23 mouse cellular contexts compared by ENCODE assay signal in genomic region chrX:36533744-36534143, GRCm38 (mm10). TPM values are rescaled to one million over a fixed set of nuclear protein-coding genes. Genes with fewer than 3 reads are reported as not detected.
DNase-seq lines count a peak whose midpoint lies in the region; ATAC-seq and TF ChIP-seq lines count a peak whose summit lies in the region.
"Had no signal": no experiment of that assay in that cellular context is flagged by ENCODE, and none has a peak within 500 bp of the region (broad histone marks: within the 10 kb centered on the region; RNA-seq: fewer than 3 reads in every experiment).

No protein-coding gene starts in this region.

- H3K9me3 ChIP-seq in intestine, postnatal 0 days (ENCODE audit: control insufficient read depth) = no peaks in the 10 kb centered on the region
- H3K9me3 ChIP-seq: embryonic facial prominence, embryonic 10.5 days; forebrain, embryonic 13.5 days; heart, embryonic 12.5 days; hindbrain, embryonic 10.5 days had no signal

- H3K27ac ChIP-seq in intestine, postnatal 0 days (ENCODE audit: low read depth, low read length) = 0 out of 2 replicates have a peak overlapping the region, but pooled peaks have one; percentile 46
- H3K27ac ChIP-seq: embryonic facial prominence, embryonic 10.5 days; forebrain, embryonic 13.5 days; hindbrain, embryonic 10.5 days; hindbrain, embryonic 14.5 days had no signal

- H3K36me3 ChIP-seq in intestine, postnatal 0 days (ENCODE audit: control insufficient read depth, insufficient read depth) = no peaks in the 10 kb centered on the region
- H3K36me3 ChIP-seq: embryonic facial prominence, embryonic 10.5 days; heart, embryonic 12.5 days; hindbrain, embryonic 10.5 days had no signal

- H3K4me2 ChIP-seq in intestine, postnatal 0 days (replicated peaks; ENCODE audit: low read depth) = peak overlapping the region; percentile 48
- H3K4me2 ChIP-seq: forebrain, embryonic 13.5 days; heart, embryonic 12.5 days; hindbrain, embryonic 14.5 days had no signal

- WGBS in intestine, postnatal 0 days = 44% methylated on average over 4 of the region's 4 CpGs

- no peak for TF ChIP-seq CTCF in intestine, postnatal 0 days (IDR thresholded peaks at IDR 0.05; ENCODE audit: low read depth)

- H3K4me1 ChIP-seq in intestine, postnatal 0 days (replicated peaks; ENCODE audit: control insufficient read depth, insufficient read depth, low read length) = no peaks in the 10 kb centered on the region
- H3K4me1 ChIP-seq: embryonic facial prominence, embryonic 10.5 days; forebrain, embryonic 13.5 days; heart, embryonic 12.5 days; hindbrain, embryonic 10.5 days had no signal

- peak overlapping the region; percentile 23; the same call in 1 of the 2 replicates for H3K4me3 ChIP-seq in intestine, postnatal 0 days (ENCODE audit: low read depth, low read length)
- H3K4me3 ChIP-seq: embryonic facial prominence, embryonic 10.5 days; forebrain, embryonic 13.5 days; heart, embryonic 12.5 days; hindbrain, embryonic 10.5 days had no signal

- peak; percentile 20 for DNase-seq in adrenal gland, adult 2 months
- no peak for DNase-seq in adrenal gland, postnatal 10 days
- DNase-seq in kidney, postnatal 14 days = peak; percentile 3
- DNase-seq in kidney, adult 18-20 months = no peak
- peak; percentile 2 for DNase-seq in NIH3T3 (ENCODE audit: low read depth)

- H3K27me3 ChIP-seq in intestine, postnatal 0 days (replicated peaks; ENCODE audit: control insufficient read depth, insufficient read depth, low read length) = no peaks in the 10 kb centered on the region
- H3K27me3 ChIP-seq: forebrain, embryonic 13.5 days; heart, embryonic 12.5 days had no signal

- no peak overlapping the region for H3K9ac ChIP-seq in intestine, postnatal 0 days (ENCODE audit: low read depth, low read length)
- H3K9ac ChIP-seq: forebrain, embryonic 13.5 days; forebrain, postnatal 0 days; heart, embryonic 12.5 days; hindbrain, embryonic 14.5 days had no signal

- ATAC-seq in intestine, postnatal 0 days = peak; percentile 88
- ATAC-seq in inflammation-experienced regulatory T-cells, adult 6 months = no peak
- ATAC-seq: activated CD4-positive, CD25-positive, alpha-beta regulatory T cell, adult 4 months; Patski had no signal

RNA-seq across cellular contexts. Expression of gene Gm14569, which starts 42.1 kb away (rescaled TPM):
- total RNA-seq in adrenal gland, adult 2 months (2021) = under 1 TPM in 1 of 2 experiments, not detected in 1; 0.75 TPM
- not detected in 2 replicates for polyA plus RNA-seq in adrenal gland, adult 2 months (2012; rRNA removed)
- under 1 TPM; 0.66 to 0.70 TPM for total RNA-seq in adrenal gland, postnatal 10 days (2021)
- polyA plus RNA-seq in intestine, postnatal 0 days (2015; fragmentation: Nextera tagmentation; extraction: Ambion mirVana) = not detected in 2 replicates
- under 1 TPM in 1 of 3 experiments, not detected in 2; 0.38 TPM for polyA plus RNA-seq in inflammation-experienced regulatory T-cells, adult 6 months (2017; shearing (Covaris generic))
- total RNA-seq: gastrocnemius, adult 18-20 months; gastrocnemius, postnatal 14 days; heart, adult 8-10 months; heart, postnatal 25 days; MEL had no signal
- polyA plus RNA-seq: activated CD4-positive, CD25-positive, alpha-beta regulatory T cell, adult 4 months; embryonic facial prominence, embryonic 10.5 days; embryonic facial prominence, embryonic 14.5 days; forebrain, embryonic 13.5 days; forebrain, postnatal 0 days; gonadal fat pad, adult 2 months; heart, embryonic 12.5 days; heart, embryonic 16.5 days; hindbrain, embryonic 10.5 days; Patski had no signal

Comparison
In these comparisons a context has a peak if more than half of its experiments do, and no peak if none do; other contexts are left out.
1. DNase-seq: peak in adrenal gland, adult 2 months (single experiment), kidney, postnatal 14 days (single experiment) and NIH3T3 (single experiment); none in adrenal gland, postnatal 10 days (single experiment) and kidney, adult 18-20 months (single experiment).